Mouse (Mus musculus) lung, embryonic 14.5 days (tissue): ENCODE measurements around the gene Cyp2s1. TPM values are rescaled to one million over a fixed set of nuclear protein-coding genes. Genes with fewer than 3 reads are reported as not detected.

Experiments
- ATAC-seq: fragments of 200-750 bp; cut with Nextera tagmentation; 2 replicates; pipeline ENCODE4 v1.8.0; 2017; ENCODE audit warnings: mild to moderate bottlenecking, moderate TSS enrichment, moderate library complexity; ENCODE audit not compliant: insufficient read depth
- DNase-seq: peaks from one replicate; pipeline ENCODE4 v3.0.0-alpha.2; 2015
- H3K27ac ChIP-seq: fragments of 300-500 bp; sonication (generic); 2 replicates; pipeline ENCODE4 v1.5.1; 2014; ENCODE audit warnings: low read depth, mild to moderate bottlenecking, moderate library complexity
- H3K27me3 ChIP-seq: fragments of 300-500 bp; sonication (generic); 2 replicates; pipeline ENCODE4 v1.6.1; 2014; ENCODE audit warnings: low read length, control low read depth; ENCODE audit not compliant: insufficient read depth
- H3K36me3 ChIP-seq: fragments of 300-500 bp; sonication (generic); 2 replicates; pipeline ENCODE4 v1.6.1; 2014; ENCODE audit warnings: control low read depth; ENCODE audit not compliant: insufficient read depth
- H3K4me1 ChIP-seq: fragments of 300-500 bp; sonication (generic); 2 replicates; pipeline ENCODE4 v1.6.1; 2014; ENCODE audit warnings: antibody characterized with exemption, control low read depth; ENCODE audit not compliant: insufficient read depth
- H3K4me2 ChIP-seq: fragments of 300-500 bp; sonication (generic); 2 replicates; pipeline ENCODE4 v1.6.1; 2014; ENCODE audit warnings: mild to moderate bottlenecking
- H3K4me3 ChIP-seq: fragments of 300-500 bp; sonication (generic); 2 replicates; pipeline ENCODE4 v1.5.1; 2014; ENCODE audit warnings: low read depth, low read length
- H3K9ac ChIP-seq: fragments of 300-500 bp; sonication (generic); 2 replicates; pipeline ENCODE4 v1.6.1; 2014
- H3K9me3 ChIP-seq: fragments of 300-500 bp; sonication (generic); 2 replicates; pipeline ENCODE4 v1.6.1; 2016; ENCODE audit warnings: low read depth, low read length, control low read depth
- CTCF ChIP-seq: IDR thresholded peaks from 2 replicates; pipeline ENCODE4 v1.5.1; 2016; ENCODE audit warnings: antibody characterized with exemption, low read depth
- WGBS: fragments of 180-500 bp; shearing (Covaris S2); extraction: QIAGEN DNeasy Blood & Tissue Kit; methylation state at CpG from one replicate; pipeline ENCODE4 v1.1.7; 2014; 5-methylcytosine and 5-hydroxymethylcytosine counted together
- polyA plus RNA-seq: library from polyadenylated mRNA; unstranded; fragments of >200 nt; fragmentation: Nextera tagmentation; extraction: Ambion mirVana; gene quantifications from 2 replicates; pipeline ENCODE4 v1.2.1, GENCODE M21; 2014

Gene Cyp2s1
- polyA plus RNA-seq, 1 experiment from 2014 or later, result 3.2 TPM

- 52% methylated on average over 1 of the region's 1 CpGs for whole genome bisulfite sequencing
- no peak overlapping the region for H3K27ac ChIP-seq
- H3K27me3 ChIP-seq, result peaks cover 19% of the 10 kb centered on the region
- no peak overlapping the region for H3K9ac ChIP-seq
- H3K9me3 ChIP-seq, result no peaks in the 10 kb centered on the region
- DNase-seq, result no peak
- TF ChIP-seq CTCF, result no peak
- no peak overlapping the region for H3K4me2 ChIP-seq
- H3K4me1 ChIP-seq, result peaks cover 8% of the 10 kb centered on the region; the same call in 1 of the 2 replicates
- no peak for ATAC-seq
- no peaks in the 10 kb centered on the region for H3K36me3 ChIP-seq
- H3K4me3 ChIP-seq, result no peak overlapping the region
Measured at GRCm38 (mm10) chr7:25812195-25812594, 4.5 kb downstream of the Cyp2s1 start.

- no peak overlapping the region for H3K9ac ChIP-seq
- TF ChIP-seq CTCF, result no peak
- H3K27ac ChIP-seq, result no peak overlapping the region
- no peak for DNase-seq
- no peaks in the 10 kb centered on the region for H3K36me3 ChIP-seq
- WGBS, result 73% methylated on average over 2 of the region's 2 CpGs
- H3K4me1 ChIP-seq, result peaks cover 8% of the 10 kb centered on the region; the same call in 1 of the 2 replicates
- H3K27me3 ChIP-seq, result peaks cover 17% of the 10 kb centered on the region
- H3K9me3 ChIP-seq, result no peaks in the 10 kb centered on the region
- H3K4me3 ChIP-seq, result no peak overlapping the region
- no peak for ATAC-seq
- H3K4me2 ChIP-seq, result no peak overlapping the region
Measured at GRCm38 (mm10) chr7:25811716-25812115, 5.0 kb downstream of the Cyp2s1 start.

GRCm38 (mm10) chr7:25805631-25806343 is 10.9 kb downstream of the Cyp2s1 start:
- no peak overlapping the region for H3K27ac ChIP-seq
- TF ChIP-seq CTCF, result peak; percentile 84
- H3K4me1 ChIP-seq, result 0 out of 2 replicates have a peak, but pooled peaks cover 9% of the 10 kb centered on the region
- peak overlapping the region; percentile 40; the same call in 1 of the 2 replicates for H3K9ac ChIP-seq
- H3K36me3 ChIP-seq, result no peaks in the 10 kb centered on the region
- peak overlapping the region; percentile 23 for H3K4me3 ChIP-seq
- H3K9me3 ChIP-seq, result no peaks in the 10 kb centered on the region
- 18% methylated on average over 21 of the region's 21 CpGs for WGBS
- ATAC-seq (peak; percentile 15), DNase-seq (peak; percentile 95)
- no peaks in the 10 kb centered on the region for H3K27me3 ChIP-seq
- H3K4me2 ChIP-seq, result peak overlapping the region; percentile 57

- Histone ChIP-seq H3K36me3 (no peaks in the 10 kb centered on the region), H3K9ac (no peak overlapping the region)
- DNase-seq, result no peak
Measured at GRCm38 (mm10) chr7:25804792-25805191, 11.9 kb downstream of the Cyp2s1 start.

GRCm38 (mm10) chr7:25803460-25803859 is 13.3 kb downstream of the Cyp2s1 start:
- Histone ChIP-seq H3K27me3 (no peaks in the 10 kb centered on the region), H3K9me3 (0 out of 2 replicates have a peak, but pooled peaks cover 2% of the 10 kb centered on the region), H3K9ac (no peak overlapping the region), H3K4me2 (no peak overlapping the region), H3K4me3 (no peak overlapping the region), H3K4me1 (0 out of 2 replicates have a peak, but pooled peaks cover 9% of the 10 kb centered on the region), H3K36me3 (no peaks in the 10 kb centered on the region), H3K27ac (0 out of 2 replicates have a peak overlapping the region, but pooled peaks have one; percentile 84)
- DNase-seq (no peak), ATAC-seq (no peak)
- no peak for TF ChIP-seq CTCF
- WGBS, result 66% methylated on average over 13 of the region's 13 CpGs

More at GRCm38 (mm10) chr7:25804792-25805191, 11.9 kb downstream of the Cyp2s1 start:
- Histone ChIP-seq H3K27me3 (no peaks in the 10 kb centered on the region), H3K4me2 (no peak overlapping the region), H3K4me1 (0 out of 2 replicates have a peak, but pooled peaks cover 9% of the 10 kb centered on the region), H3K27ac (no peak overlapping the region), H3K9me3 (no peaks in the 10 kb centered on the region), H3K4me3 (no peak overlapping the region)
- WGBS, result 69% methylated on average over 4 of the region's 4 CpGs
- ATAC-seq, result no peak
- no peak for TF ChIP-seq CTCF

- Histone ChIP-seq H3K4me3 (peak overlapping the region; percentile 19), H3K9me3 (0 out of 2 replicates have a peak, but pooled peaks cover 4% of the 10 kb centered on the region), H3K4me2 (peak overlapping the region; percentile 47), H3K36me3 (no peaks in the 10 kb centered on the region), H3K27me3 (no peaks in the 10 kb centered on the region), H3K4me1 (0 out of 2 replicates have a peak, but pooled peaks cover 9% of the 10 kb centered on the region), H3K9ac (peak overlapping the region; percentile 40), H3K27ac (peak overlapping the region; percentile 84)
- 19% methylated on average over 24 of the region's 24 CpGs for WGBS
- peak; percentile 87 for ATAC-seq
- TF ChIP-seq CTCF, result no peak
- peak; percentile 91 for DNase-seq
Measured at GRCm38 (mm10) chr7:25802241-25803125, 14.2 kb downstream of the Cyp2s1 start.
